Mouse (Mus musculus) layer of hippocampus, adult 2 months (tissue): ENCODE measurements around the gene Mphosph6. TPM values are rescaled to one million over a fixed set of nuclear protein-coding genes. Genes with fewer than 3 reads are reported as not detected.
A peak's percentile ranks its signal among the peaks of the same experiment; 100 is the strongest.

Source experiments
- DNase-seq, 2 experiments: peaks; one replicate each; pipeline ENCODE4 v3.0.0; 2022; ENCODE audit warnings: low spot score in 2 of 2
- H3K27ac ChIP-seq: fragments of 200-600 bp; 2 replicates; pipeline ENCODE4 v1.8.1; 2022
- H3K4me3 ChIP-seq: fragments of 200-600 bp; 2 replicates; pipeline ENCODE4 v1.8.1; 2022; ENCODE audit warnings: mild to moderate bottlenecking
- CTCF ChIP-seq: fragments of 200-600 bp; conservative IDR thresholded peaks from 2 replicates; pipeline ENCODE4 v1.8.1; 2022; ENCODE audit warnings: antibody characterized with exemption, mild to moderate bottlenecking, moderate library complexity
- long read RNA-seq, 2 experiments: library from polyadenylated mRNA; stranded (forward); transcript quantifications; one replicate each; pipeline ENCODE4 v2.0.0; 2021; ENCODE audit warnings: borderline mapping rate in 2 of 2
- total RNA-seq, 2 experiments: library from RNA; stranded (reverse); gene quantifications; 2 replicates each; pipeline ENCODE4 v1.2.3; 2021

The Mphosph6 gene
- 10 to 100 TPM; 21.1 to 24.8 TPM for total RNA-seq
- long read RNA-seq, experiment 1, transcript Mphosph6-201 (5 exons, 1,068 nt): major isoform, 9 of 14 reads
- long read RNA-seq, experiment 1, partial matches to known transcripts: 0 of 14 reads
- long read RNA-seq, experiment 1, other reads (novel, unspliced or antisense): 1 of 14 reads
- long read RNA-seq, experiment 2, transcript Mphosph6-203 (1 exons, 1,573 nt): minor isoform, 5 of 19 reads
- long read RNA-seq, experiment 2, transcript Mphosph6-201 (5 exons, 1,068 nt): major isoform, 10 of 19 reads
- long read RNA-seq, experiment 2, partial matches to known transcripts: 0 of 19 reads
- long read RNA-seq, experiment 2, other reads (novel, unspliced or antisense): 3 of 19 reads

- H3K27ac ChIP-seq: peak within 1 kb of the TSS; percentile 85
- DNase-seq: peak; percentile 95 to 96
- H3K4me3 ChIP-seq: peak within 1 kb of the TSS; percentile 97
- TF ChIP-seq CTCF: peak; percentile 31
Measured at GRCm38 (mm10) chr8:117801443-117802298, at the start of gene Mphosph6. Gene Mphosph6, minus strand, starts transcription at chr8:117801943.

DNA sequence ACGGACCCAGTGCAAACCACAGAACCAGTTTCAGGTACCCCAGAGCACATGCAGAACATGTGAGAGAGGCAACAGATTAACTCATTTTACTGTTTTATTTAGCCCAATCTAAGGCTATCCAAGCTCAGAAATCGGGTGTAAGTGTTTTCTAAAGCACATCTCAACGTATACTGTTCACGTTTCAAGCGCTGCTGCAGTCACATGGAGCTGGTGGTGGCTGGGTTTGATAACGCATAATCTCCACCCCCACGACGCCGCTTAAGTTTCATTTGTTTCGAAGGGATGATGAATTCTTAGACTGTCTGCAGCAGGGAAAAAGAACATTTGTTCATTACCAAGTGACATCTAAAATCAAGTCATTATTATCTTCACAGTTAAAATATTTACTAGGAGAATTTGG is 48.7 kb upstream of the Mphosph6 start:
- Histone ChIP-seq H3K4me3 (no peak overlapping the region), H3K27ac (no peak overlapping the region)
- no peak for TF ChIP-seq CTCF
- DNase-seq: no peak

GRCm38 (mm10) chr8:117847865-117848264 is 46.1 kb upstream of the Mphosph6 start:
- Histone ChIP-seq H3K4me3 (no peak overlapping the region), H3K27ac (no peak overlapping the region)
- no peak for TF ChIP-seq CTCF
- DNase-seq: no peak

GRCm38 (mm10) chr8:117843694-117844093 is 42.0 kb upstream of the Mphosph6 start:
- TF ChIP-seq CTCF: peak; percentile 44
- no peak overlapping the region for H3K4me3 ChIP-seq
- no peak for DNase-seq

GRCm38 (mm10) chr8:117813524-117813923 is 11.8 kb upstream of the Mphosph6 start:
- no peak for DNase-seq
- no peak for TF ChIP-seq CTCF
- H3K4me3 ChIP-seq: no peak overlapping the region

More at GRCm38 (mm10) chr8:117843694-117844093, 42.0 kb upstream of the Mphosph6 start:
- no peak overlapping the region for H3K27ac ChIP-seq

DNA sequence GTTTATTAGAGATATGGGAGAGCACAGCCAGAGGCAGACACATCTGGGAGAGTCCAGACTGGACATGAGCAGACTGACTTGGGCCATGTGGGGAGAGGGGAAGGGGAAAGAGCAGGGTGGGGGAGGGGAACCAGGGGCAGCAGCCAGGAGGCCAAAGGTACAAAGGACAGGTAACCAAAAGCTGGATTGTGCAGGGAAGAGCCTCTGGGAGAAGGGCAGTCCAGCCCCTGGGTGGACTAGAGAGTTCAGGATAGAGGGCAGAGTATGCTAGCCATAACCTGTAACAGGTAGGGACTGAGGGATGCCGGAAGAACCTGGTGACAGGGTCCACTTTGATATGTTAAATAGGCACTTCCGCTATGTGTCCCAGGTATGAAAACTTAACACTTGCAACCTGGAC is 8.9 kb upstream of the Mphosph6 start:
- Histone ChIP-seq H3K27ac (no peak overlapping the region), H3K4me3 (no peak overlapping the region)
- TF ChIP-seq CTCF: no peak
- no peak for DNase-seq

More at GRCm38 (mm10) chr8:117813524-117813923, 11.8 kb upstream of the Mphosph6 start:
- no peak overlapping the region for H3K27ac ChIP-seq

DNA sequence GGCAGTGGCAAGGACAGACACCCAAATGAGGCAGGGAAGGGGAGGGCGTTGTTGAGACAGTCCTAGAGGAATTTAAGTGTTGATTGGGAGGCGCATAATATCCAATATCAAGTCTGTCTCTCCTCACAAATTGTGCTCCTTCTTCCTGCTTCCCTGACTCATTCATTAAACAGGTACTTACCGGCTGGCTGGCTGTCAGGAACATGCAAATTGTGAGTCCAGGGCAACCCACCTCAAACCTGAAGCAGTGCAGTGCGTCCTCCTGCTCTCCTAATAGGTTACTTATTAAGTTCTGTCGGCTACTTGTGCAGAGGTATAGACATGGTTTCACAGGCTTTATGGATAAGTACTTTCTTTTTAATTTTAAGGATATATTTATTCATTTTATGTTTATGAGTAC is 3.7 kb upstream of the Mphosph6 start:
- no peak overlapping the region for H3K4me3 ChIP-seq
- no peak for DNase-seq
- no peak for TF ChIP-seq CTCF
- H3K27ac ChIP-seq: no peak overlapping the region

GRCm38 (mm10) chr8:117802299-117802689 is 551 bp upstream of the Mphosph6 start:
- TF ChIP-seq CTCF: no peak
- peak overlapping the region; percentile 67 for H3K27ac ChIP-seq

GRCm38 (mm10) chr8:117798066-117798465 is 3.7 kb downstream of the Mphosph6 start:
- TF ChIP-seq CTCF: no peak
- Histone ChIP-seq H3K27ac (no peak overlapping the region), H3K4me3 (no peak overlapping the region)
- no peak for DNase-seq

More at GRCm38 (mm10) chr8:117802299-117802689, 551 bp upstream of the Mphosph6 start:
- DNase-seq: no peak
- peak overlapping the region; percentile 97 for H3K4me3 ChIP-seq

DNA sequence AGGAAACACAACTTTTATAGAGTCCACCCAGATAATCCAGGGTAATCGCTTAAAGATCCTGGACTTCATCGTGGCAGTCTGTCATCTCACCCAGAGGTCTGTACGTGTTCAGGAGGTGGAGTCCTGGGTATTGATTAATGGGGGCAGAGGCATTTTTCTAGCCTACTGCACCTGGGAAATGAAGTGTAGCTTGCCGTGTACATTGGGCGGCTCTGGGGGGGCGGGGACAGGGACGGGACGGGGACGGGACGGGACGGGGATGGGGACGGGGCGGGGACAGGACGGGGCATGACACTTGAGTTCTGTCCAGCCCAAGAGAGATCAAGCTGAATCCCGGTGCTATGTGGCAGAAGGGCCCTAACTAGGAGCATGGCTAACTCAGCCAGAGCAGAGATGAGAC is 5.3 kb downstream of the Mphosph6 start:
- TF ChIP-seq CTCF: no peak
- H3K27ac ChIP-seq: no peak overlapping the region
- DNase-seq: no peak

GRCm38 (mm10) chr8:117794581-117794980 is 7.2 kb downstream of the Mphosph6 start:
- Histone ChIP-seq H3K4me3 (no peak overlapping the region), H3K27ac (no peak overlapping the region)
- TF ChIP-seq CTCF: no peak
- DNase-seq: no peak

More for the DNA sequence above, 5.3 kb downstream of the Mphosph6 start:
- no peak overlapping the region for H3K4me3 ChIP-seq

DNA sequence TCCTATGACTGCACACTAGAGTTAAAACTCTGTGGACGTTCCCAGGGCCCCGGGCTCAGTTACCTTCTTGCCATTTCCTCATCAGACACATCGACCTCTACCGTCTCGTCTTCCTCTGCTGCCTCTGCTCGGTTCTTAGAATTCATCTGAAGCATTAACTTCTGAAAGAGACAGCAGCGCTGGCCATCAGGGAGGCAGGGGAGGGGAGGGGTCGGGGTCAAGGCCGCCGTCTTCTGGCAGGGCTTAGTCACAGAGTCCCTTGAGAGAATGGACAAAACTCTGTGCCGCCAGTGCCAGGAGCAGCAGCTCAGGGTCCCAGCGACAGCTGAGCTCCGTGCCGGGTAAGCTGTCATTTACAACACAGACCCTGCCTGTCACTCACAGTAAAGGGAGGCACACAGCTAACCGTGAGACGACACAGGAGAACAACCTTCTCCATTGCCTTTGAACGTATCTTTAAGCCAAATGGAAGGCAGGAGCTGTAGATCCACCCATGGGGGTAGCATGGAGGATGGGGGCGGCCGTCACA is 9.1 kb downstream of the Mphosph6 start:
- H3K4me3 ChIP-seq: no peak overlapping the region
- TF ChIP-seq CTCF: no peak
- no peak for DNase-seq
- H3K27ac ChIP-seq: no peak overlapping the region

- no peak overlapping the region for H3K4me3 ChIP-seq
- no peak for TF ChIP-seq CTCF
- no peak overlapping the region for H3K27ac ChIP-seq
- no peak for DNase-seq
Measured at GRCm38 (mm10) chr8:117786428-117786827, 15.3 kb downstream of the Mphosph6 start.
